Mouse (Mus musculus) midbrain, embryonic 11.5 days (tissue): Measurements from ENCODE around the gene Omt2a. TPM values are rescaled to one million over a fixed set of nuclear protein-coding genes. Genes with fewer than 3 reads are reported as not detected.
"Not testable (repeated sequence)": the region's sequence is repeated elsewhere in the genome, so short reads cannot be mapped to it uniquely, and the experiment has no call there.

Source experiments
- ATAC-seq: fragments of 200-750 bp; cut with Nextera tagmentation; 2 replicates; pipeline ENCODE4 v1.8.0; 2017; ENCODE audit warnings: moderate TSS enrichment, moderate library complexity; ENCODE audit not compliant: low FRiP score
- DNase-seq: peaks from one replicate; pipeline ENCODE4 v3.0.0; 2015; ENCODE audit warnings: low spot score; ENCODE audit errors: missing footprints
- H3K27ac ChIP-seq: fragments of 300-500 bp; sonication (generic); 2 replicates; pipeline ENCODE4 v1.5.1; 2014; ENCODE audit warnings: low read depth, low read length
- H3K27me3 ChIP-seq: fragments of 300-500 bp; sonication (generic); 2 replicates; pipeline ENCODE4 v1.6.1; 2014; ENCODE audit warnings: mild to moderate bottlenecking, low read length, moderate library complexity, mixed read lengths; ENCODE audit not compliant: control insufficient read depth, insufficient read depth
- H3K36me3 ChIP-seq: fragments of 300-500 bp; sonication (generic); 2 replicates; pipeline ENCODE4 v1.6.1; 2014; ENCODE audit warnings: mild to moderate bottlenecking, low read length, moderate library complexity, mixed read lengths; ENCODE audit not compliant: control insufficient read depth, insufficient read depth
- H3K4me1 ChIP-seq: fragments of 300-500 bp; sonication (generic); 2 replicates; pipeline ENCODE4 v1.6.1; 2014; ENCODE audit warnings: low read length; ENCODE audit not compliant: control insufficient read depth, insufficient read depth
- H3K4me2 ChIP-seq: fragments of 300-500 bp; sonication (generic); 2 replicates; pipeline ENCODE4 v1.6.1; 2014; ENCODE audit warnings: mild to moderate bottlenecking, moderate library complexity
- H3K4me3 ChIP-seq: fragments of 300-500 bp; sonication (generic); 2 replicates; pipeline ENCODE4 v1.5.1; 2014; ENCODE audit warnings: low read depth, low read length
- H3K9ac ChIP-seq: fragments of 300-500 bp; sonication (generic); 2 replicates; pipeline ENCODE4 v1.6.1; 2014; ENCODE audit warnings: low read length
- H3K9me3 ChIP-seq: fragments of 300-500 bp; sonication (generic); 2 replicates; pipeline ENCODE4 v1.6.1; 2016; ENCODE audit warnings: low read length; ENCODE audit not compliant: control insufficient read depth
- WGBS: fragments of 180-500 bp; shearing (Covaris S2); extraction: QIAGEN DNeasy Blood & Tissue Kit; methylation state at CpG from one replicate; pipeline ENCODE4 v1.1.7; 2014; 5-methylcytosine and 5-hydroxymethylcytosine counted together
- polyA plus RNA-seq: library from polyadenylated mRNA; unstranded; fragments of >200 nt; fragmentation: Nextera tagmentation; extraction: Ambion mirVana; gene quantifications from 2 replicates; pipeline ENCODE4 v1.2.1, GENCODE M21; 2014

The Omt2a gene
- polyA plus RNA-seq, 1 experiment from 2014 or later: not detected

- H3K4me1 ChIP-seq, DNase-seq, H3K36me3 ChIP-seq, H3K27ac ChIP-seq, H3K9ac ChIP-seq, H3K4me3 ChIP-seq, ATAC-seq, H3K4me2 ChIP-seq, H3K9me3 ChIP-seq, H3K27me3 ChIP-seq: not testable (repeated sequence)
- WGBS: 75% methylated on average over 1 of the region's 1 CpGs
Observed at GRCm38 (mm10) chr9:78289063-78289462, 25.5 kb downstream of the Omt2a start.

- 93% methylated on average over 3 of the region's 4 CpGs for WGBS
- ATAC-seq: not testable (repeated sequence)
Observed at GRCm38 (mm10) chr9:78282002-78282711, 32.4 kb downstream of the Omt2a start.

GRCm38 (mm10) chr9:78270945-78271344, 43.7 kb downstream of the Omt2a start:
- H3K27ac ChIP-seq, H3K36me3 ChIP-seq, H3K4me1 ChIP-seq, H3K4me2 ChIP-seq, H3K27me3 ChIP-seq, H3K9me3 ChIP-seq, ATAC-seq, H3K4me3 ChIP-seq, H3K9ac ChIP-seq: not testable (repeated sequence)
- DNase-seq: peak; percentile 17
- WGBS: 79% methylated on average over 3 of the region's 3 CpGs

More at GRCm38 (mm10) chr9:78282002-78282711, 32.4 kb downstream of the Omt2a start:
- H3K4me1 ChIP-seq, H3K27me3 ChIP-seq, H3K9me3 ChIP-seq, H3K36me3 ChIP-seq, H3K9ac ChIP-seq, H3K27ac ChIP-seq, DNase-seq, H3K4me2 ChIP-seq, H3K4me3 ChIP-seq: not testable (repeated sequence)

Other genes starting within 250 kb of the Omt2a start
- 31.6 and 33.5 TPM in 2 replicates for gene Fbxo9, start 205.7 kb downstream of the Omt2a start, polyA plus RNA-seq
- gene Ick, start 205.6 kb downstream of the Omt2a start, polyA plus RNA-seq: 35.3 and 35.9 TPM in 2 replicates
- 24.9 and 27.2 TPM in 2 replicates for gene Gsta4, start 132.0 kb downstream of the Omt2a start, polyA plus RNA-seq
- not detected in 2 replicates for gene Gsta1, start 84.1 kb downstream of the Omt2a start, polyA plus RNA-seq
- not detected in 2 replicates for gene Gm3776, start 57.7 kb downstream of the Omt2a start, polyA plus RNA-seq
- not detected in 2 replicates for gene Gm10639, start 24.9 kb downstream of the Omt2a start, polyA plus RNA-seq
- gene Omt2b, start 12.8 kb upstream of the Omt2a start, polyA plus RNA-seq: not detected in 2 replicates
- gene Gsta2, start 41.0 kb upstream of the Omt2a start, polyA plus RNA-seq: not detected in 2 replicates
- 0.25 and 0.76 TPM in 2 replicates for gene Dppa5a, start 53.4 kb upstream of the Omt2a start, polyA plus RNA-seq
- 1.4 and 1.8 TPM in 2 replicates for gene Ooep, start 63.9 kb upstream of the Omt2a start, polyA plus RNA-seq
- 0.11 and 0.56 TPM in 2 replicates for gene Ddx43, start 81.0 kb upstream of the Omt2a start, polyA plus RNA-seq
- 0.51 and 0.63 TPM in 2 replicates for gene Cgas, start 128.4 kb upstream of the Omt2a start, polyA plus RNA-seq
- 26.0 and 28.3 TPM in 2 replicates for gene Mto1, start 133.4 kb upstream of the Omt2a start, polyA plus RNA-seq
- gene Gm17324, start 134.0 kb upstream of the Omt2a start, polyA plus RNA-seq: 0.52 and 1.1 TPM in 2 replicates
- gene Eef1a1, start 174.4 kb upstream of the Omt2a start, polyA plus RNA-seq: 4,628 and 4,661 TPM in 2 replicates